Mouse (Mus musculus) adrenal gland, postnatal 14 days (tissue): ENCODE measurements around the gene C1qtnf1. TPM values are rescaled to one million over a fixed set of nuclear protein-coding genes. Genes with fewer than 3 reads are reported as not detected.

Experiments
- DNase-seq: peaks from one replicate; pipeline ENCODE4 v3.0.0; 2021; ENCODE audit warnings: mixed read lengths
- total RNA-seq: library from RNA; stranded (reverse); gene quantifications from 2 replicates; pipeline ENCODE4 v1.2.3, GENCODE M21; 2021

C1qtnf1 gene
- total RNA-seq, 1 experiment from 2014 or later, result 23.7 TPM

DNA sequence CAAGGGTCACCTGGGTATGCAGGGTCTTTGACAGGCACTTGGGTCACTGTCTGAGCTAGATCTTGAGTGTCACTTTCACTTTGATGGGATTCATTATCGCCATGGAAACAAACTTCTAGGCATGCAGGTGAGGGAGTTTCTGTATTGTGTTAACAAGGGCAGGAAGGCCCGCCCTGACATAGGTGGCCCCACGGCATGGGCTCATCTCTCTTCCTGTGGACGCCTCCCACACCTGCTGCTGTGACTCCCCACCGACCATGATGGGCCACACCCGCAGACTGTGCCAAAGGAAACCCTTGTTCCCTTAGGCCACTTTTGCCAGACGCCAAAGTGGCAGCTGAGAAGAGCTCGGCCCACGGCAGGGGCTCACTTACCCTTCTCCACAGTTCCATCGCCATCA lies 17.5 kb upstream of the C1qtnf1 start:
- DNase-seq, result no peak

DNA sequence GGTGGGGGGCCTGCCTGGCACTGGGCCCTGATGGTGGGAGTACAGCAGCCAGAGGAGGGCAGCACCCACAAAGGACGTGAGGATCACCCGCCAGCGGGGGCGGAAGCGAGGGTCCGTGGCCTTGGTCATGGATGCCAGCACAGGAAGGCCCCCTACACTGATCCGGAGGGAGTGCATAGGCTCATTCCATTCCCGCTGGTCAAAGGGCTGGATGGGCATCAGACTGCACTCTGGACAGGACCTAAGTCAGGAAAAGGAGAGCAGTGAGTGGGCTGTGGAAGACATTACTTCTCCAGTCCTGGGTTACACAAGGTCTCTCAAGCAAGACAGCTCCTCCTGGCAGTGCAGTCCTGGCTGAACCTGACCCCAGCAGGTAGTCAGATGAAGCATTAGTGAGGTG lies 16.7 kb upstream of the C1qtnf1 start:
- no peak for DNase-seq

DNA sequence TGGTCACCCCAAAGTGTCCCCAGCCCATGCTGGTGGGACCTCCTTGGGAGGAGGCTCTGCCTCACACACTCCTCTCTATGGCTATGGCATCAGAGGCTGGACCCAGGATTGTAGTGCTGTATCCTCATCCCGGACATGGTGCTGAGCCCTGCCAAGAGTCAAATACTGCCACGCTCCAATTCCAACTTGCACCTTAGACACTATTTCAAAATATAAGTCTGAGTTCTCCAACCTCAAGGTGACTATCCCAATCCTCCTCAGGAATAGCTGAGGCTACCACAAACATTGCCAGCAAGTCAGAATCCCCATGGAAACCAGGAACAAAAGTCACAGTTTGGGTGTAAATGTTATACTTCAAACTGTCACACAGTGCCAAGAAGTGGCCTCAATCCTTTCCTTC lies 15.4 kb upstream of the C1qtnf1 start:
- no peak for DNase-seq

DNA sequence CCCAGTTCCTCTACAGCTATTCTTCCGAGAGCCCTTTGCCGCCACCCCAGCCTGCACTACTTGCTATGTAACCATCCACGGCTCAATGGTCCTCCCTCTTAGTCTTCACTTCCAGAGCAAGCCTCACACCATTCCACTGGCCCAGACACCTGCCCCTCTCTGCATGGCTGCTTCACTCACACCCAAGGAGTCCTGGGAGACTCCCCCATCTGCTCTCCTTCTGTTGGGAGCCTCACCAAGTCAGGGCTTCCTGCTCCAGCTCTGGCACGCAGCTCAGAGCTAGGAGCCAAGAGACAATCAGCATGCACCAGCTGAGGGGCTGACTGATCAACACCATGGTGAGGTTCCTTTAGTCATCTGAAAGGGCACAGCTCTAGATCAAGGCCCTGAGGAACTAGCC lies 14.9 kb upstream of the C1qtnf1 start:
- DNase-seq, result no peak

DNA sequence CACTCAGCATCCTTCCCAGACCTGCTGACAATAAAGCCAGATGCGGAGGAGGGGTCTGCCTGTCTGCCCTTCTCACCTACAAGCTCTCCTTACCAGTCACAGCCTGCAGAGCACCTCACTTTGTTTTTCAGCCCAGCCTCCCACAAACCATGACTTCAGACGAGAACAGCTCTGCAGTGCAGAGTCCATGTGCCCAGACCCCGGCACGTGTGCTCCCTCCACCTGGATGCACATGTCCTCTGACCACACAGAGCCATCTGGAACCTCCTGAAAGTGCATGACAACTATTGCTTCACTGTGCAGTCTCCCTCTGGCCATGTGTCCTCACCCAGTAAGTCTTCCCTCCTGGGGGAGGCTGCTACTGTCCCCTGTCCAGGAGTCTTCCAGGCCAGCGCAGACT lies 13.7 kb upstream of the C1qtnf1 start:
- no peak for DNase-seq

DNA sequence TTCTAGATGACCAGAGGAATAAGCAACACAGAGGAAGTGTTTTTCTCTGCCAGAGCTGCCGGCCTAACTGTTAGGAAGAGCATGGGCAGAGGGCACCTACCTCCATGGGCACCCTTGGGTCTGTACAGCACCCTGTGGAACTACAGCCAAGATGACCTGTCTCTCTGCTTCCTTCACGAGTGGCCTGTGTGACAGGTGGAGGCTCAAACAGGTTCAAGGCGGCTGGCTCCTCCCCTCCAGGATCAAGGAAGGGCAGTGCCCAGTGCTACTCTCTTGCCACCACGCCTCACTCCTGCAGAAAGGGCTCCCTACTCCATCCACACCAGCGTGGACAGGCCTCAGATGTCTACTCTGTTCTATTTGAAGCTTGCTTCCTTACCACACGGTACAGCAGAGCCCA lies 12.4 kb upstream of the C1qtnf1 start:
- no peak for DNase-seq

DNA sequence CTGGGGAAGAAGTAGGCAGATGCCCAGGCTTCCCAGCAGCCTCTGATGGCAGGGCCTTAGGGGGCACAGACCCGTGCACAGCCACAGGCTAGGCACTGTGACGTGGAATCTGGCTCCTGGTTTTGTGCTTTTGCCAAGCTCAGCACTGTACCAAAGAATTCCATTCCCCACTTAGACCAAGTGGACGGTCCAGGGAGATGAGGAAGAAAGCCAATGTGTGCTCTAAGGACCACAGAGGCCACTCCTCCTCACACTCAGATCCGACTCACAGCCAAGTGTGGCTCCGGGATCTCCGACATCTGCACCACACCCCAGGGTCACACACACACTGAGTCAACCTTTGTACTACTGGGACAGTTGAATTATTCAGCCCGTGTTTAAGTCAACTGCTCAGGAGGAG lies 12.0 kb upstream of the C1qtnf1 start:
- DNase-seq, result peak; percentile 32

DNA sequence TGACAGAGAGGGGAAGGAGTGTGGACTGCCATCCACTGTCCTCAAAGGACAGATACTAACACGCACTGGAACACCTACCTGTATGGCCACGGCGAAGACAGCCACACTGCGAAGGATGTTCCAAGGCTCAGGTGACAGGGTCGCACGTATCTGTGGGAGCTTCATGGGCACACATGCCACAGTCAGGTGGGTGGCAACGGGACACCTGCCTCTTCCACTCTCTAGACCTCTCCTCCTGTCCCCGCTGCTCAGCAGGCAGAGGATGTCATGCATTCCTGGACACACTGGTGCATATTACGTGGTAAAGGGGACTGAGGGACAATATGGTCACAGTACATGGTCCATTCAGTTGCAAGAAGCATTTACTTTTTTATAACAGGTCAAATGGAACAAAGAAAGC lies 10.5 kb upstream of the C1qtnf1 start:
- no peak for DNase-seq

DNA sequence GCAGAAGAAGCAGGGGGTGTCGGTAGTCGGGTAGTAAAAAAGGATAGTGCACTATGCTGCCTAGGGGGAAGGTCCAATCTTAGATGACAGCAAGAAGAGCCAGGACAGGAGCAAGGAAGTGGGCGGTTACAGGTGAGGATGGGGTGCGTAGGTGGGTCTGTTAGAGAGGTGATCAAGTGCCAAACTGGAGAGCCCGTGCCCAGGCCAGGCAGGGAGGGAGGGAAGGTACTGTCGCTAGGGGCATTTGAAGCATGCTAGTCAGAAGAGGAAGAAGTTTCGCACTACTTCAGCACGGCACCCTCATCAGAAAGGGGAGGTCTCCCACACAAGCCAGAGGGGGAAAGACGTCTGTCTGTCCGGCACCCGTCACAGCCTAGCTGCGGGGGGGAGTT lies 9.6 kb upstream of the C1qtnf1 start:
- no peak for DNase-seq

DNA sequence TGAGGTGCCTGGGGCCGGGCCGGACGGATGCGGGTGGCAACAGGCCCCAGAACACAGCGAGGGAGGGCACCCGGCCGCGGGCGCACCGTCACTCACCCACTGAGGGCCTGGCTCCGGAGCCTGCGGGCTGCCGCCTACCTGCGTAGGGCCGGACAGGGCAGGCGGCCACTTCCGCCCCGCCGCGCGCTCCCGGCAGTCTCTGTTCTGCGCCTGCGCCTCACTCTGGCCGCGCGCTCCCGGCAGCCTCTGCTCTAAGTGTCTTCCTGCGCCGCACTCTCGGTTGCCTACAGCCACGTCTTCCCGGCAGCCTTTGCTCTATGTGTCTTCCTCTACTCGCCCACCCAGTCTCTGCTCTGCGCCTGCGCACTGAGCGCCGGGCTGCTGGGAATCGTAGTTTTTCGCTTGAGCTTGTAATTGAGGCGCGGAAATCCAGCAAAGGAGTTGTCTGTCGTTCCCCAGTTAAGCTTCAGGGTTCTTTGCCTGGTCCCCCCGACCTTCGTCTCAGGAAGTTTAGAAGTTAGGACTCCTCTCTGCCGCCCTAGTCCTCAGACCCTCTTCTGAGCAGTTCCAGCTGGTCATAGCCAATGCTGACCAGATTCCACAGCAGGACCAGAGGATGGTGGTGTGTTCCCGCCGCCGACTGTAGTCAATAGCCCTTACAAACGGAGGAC lies 9.0 kb upstream of the C1qtnf1 start, which contains the start of gene Cant1:
Gene Cant1 (minus strand): TSS at position 253 of the 671 bp plus-strand sequence.
- peak; percentile 98 for DNase-seq

DNA sequence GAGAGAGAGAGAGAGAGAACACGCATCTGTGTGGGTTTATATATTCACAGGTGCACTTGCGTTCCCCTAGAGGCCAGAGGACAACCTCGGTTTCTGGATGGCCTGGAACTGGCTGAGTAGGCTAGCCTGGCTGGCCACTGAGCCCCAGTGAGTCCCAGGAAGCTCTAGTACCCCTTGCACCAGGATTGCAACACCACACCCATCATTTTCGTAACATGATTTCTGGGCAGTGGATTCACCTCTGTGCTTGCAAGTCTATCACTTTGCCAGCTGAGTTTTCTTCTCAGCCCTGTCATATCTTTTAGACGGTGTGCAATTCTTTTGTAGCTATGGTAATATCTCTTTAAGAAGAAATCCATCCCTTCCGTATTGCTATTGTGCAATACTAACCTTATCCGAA lies 7.7 kb upstream of the C1qtnf1 start:
- no peak for DNase-seq

DNA sequence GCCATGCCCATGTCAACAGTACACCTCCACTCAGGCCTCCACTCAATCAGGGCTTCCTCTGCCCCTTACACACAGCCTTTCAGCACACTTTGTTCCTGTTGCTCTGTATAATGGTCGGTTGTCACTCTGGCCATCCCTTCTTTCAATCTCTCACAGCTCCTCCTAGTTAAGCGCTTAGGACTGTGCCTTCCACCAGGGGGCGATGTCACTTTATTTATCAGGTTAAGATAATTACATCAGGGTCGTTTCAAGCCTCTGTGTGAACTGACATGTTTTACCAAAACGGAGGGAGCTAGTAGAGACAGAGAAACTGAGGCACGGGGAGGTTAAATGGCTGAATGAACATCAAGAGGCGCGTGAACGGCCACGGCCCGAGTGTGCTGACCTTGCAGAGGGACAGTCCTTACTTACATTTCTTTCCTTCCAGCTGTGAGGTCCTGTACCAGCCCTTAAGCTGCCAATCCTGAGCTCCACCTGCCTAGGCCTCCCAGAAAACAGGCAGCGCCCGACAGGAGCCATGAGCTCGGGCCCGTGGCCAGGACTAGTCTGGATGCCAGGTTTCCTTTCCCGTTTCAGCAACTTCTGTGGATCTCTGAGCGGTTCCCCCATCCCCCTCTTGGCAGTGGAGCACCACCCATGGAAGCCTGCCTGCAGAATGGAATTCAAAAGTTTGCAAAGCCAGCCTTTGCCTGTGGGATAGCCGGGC lies 4.6 kb upstream of the C1qtnf1 start:
- peak; percentile 90 for DNase-seq

DNA sequence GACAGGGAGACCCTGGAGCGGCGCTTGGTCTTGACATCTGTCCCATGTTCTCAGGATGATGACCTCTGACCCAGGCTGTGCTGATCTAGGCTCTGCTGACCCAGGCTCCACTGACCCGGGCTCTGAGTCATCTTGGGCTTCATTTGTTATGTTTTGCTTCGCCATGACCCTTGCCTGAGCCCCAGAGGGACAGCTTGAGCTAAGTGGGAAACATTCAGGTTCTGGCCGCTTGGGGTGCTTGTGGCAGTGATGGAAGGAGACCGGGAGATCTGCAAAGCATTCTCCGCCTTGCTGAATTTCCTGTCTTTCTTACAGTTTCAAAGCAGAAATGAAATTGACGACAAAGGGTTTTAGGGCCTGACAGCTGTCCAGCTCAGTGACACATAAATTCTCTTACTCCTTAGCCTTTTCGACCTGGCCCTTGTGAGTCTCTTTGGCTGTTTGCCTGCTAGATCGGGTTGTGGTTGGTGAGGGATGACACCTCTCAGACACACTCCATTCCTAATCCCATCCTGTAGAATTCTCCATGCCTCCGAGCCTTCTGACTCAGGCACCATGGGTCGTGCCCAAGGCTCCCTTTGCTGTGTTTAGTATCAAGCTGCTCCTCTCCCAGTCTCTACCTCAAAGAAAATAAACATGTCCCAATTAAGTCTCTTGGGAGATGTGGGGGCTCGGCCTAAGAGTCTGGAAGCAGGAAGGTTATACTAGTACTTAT lies 3.2 kb upstream of the C1qtnf1 start:
- peak; percentile 50 for DNase-seq

DNA sequence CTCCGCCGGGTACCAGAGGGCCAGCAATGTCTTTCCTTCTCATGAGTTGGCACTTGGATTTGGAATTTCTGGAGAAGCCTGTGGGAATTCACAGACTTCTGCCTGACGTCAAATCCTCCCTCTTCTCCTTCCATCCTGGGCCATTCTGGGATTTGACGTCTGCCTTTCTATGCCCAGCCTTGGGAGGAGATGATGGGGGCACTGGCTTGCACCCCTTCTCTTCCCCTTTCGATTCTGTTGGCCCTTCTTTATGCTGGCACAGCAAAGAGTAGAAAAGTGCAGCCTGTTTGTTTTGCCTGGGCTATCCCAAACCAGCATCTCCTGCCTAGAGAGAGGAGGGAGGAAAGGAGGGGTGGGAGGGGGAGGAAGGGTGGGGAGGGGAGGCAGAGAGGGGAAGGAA lies 1.2 kb upstream of the C1qtnf1 start:
- DNase-seq, result no peak

DNA sequence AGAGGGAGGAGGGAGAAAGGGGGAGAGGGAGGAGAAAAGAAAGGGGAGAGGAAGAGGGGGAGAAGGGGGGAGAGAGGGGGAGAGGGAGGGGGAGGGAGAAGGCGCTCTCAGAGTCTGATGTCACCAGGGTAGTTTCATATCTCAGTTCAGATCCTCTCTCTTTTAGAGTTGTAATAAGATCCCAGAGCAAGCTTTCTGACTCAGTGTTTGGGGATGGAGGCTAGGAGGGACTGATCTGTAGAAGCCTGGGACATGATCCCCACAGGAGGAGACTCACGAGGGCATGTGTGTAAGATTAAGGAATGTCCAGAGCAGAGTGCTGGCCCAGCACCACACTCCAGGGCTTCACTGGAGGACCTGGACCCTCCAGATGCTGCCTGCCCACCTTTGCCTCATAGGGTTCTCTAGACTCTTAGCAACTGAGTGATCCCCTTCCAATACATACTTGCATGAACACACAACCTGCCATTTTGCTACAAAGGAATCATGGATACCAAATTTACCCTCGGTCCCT lies 680 bp upstream of the C1qtnf1 start:
- DNase-seq, result no peak

DNA sequence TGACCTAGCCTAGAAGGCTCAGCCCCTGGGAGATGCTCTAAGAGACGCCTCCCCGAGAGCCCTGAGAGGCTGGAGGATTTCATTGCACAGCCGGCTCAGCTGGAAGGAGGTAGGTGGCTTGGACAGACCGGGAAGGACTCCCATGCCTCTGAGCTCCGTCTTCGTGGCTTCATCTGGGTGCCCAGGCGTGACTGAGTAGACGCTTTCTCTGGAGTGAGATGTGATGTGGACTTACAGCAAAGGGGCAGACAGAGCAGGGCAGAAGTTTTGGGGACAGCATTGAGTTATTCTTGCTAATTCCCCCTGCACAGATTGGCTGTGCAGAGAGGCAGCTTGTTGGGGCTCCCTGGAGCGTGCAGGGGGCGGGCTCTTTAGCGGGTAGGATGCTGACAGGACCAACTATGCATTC lies 461 bp downstream of the C1qtnf1 start:
- peak; percentile 26 for DNase-seq

DNA sequence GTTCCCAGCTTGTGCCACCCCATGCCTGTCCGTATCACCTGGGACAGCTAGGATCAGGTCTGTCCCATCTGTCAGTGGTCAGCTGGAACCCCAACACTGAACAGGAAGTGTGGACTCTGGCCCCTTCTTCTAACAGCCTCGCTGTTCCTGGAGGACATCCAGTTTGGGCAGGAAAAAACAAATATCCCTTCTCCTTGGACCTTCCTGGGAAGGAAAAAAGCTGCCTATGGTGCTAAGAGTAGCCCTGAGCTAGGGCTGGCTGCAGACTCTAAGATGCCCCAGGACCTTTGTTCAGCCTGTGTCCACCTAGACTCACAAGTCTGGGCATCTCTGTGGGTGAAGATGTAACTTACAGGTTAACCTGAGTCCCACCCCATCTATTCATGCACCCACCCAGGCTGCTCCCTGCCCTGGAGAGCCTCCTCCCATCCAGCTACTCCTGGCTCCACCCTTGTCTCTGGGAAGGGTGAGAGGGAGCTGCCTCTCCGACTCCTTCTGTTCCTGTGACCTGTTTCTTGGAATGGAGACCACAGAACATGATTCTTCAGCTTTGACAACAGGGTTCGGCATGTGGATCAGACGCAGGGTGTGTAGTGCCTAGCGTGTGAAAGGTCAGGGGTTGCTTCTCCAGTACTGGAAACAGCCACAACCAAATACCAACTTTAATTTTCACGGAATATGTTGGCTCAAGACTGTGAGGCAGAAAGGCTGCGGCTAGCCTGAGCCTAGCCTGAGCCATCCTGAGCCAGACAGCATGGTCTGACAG lies 1.1 kb downstream of the C1qtnf1 start:
- DNase-seq, result peak; percentile 33

DNA sequence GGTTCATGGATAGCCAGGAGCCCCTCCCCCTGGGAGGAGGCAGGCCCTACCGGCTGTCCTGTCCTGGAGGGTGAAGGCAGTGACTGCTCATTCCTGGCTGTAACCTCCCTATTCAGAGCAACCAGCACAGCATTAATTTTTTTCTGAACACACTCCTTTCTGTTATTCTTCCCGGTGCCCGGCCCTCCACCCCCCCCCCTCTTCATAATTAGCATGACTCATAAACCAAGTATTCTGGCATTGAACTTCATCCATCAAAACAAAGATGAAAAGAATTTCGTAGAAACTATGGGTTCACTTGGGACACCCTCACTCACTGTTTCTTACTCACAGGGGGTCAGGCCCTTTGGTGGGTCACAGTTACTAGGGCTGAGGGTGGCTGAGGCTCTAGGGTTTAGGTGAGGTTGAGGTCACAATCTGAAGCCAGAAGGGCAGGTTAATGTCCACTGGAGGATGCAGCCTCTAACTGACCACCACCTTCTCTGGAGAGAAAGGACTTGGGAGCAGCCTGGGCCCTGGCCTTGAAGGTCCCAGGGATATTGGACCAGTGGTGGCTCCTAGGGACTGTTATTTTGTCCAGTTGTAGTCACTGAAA lies 2.4 kb downstream of the C1qtnf1 start:
- peak; percentile 39 for DNase-seq

DNA sequence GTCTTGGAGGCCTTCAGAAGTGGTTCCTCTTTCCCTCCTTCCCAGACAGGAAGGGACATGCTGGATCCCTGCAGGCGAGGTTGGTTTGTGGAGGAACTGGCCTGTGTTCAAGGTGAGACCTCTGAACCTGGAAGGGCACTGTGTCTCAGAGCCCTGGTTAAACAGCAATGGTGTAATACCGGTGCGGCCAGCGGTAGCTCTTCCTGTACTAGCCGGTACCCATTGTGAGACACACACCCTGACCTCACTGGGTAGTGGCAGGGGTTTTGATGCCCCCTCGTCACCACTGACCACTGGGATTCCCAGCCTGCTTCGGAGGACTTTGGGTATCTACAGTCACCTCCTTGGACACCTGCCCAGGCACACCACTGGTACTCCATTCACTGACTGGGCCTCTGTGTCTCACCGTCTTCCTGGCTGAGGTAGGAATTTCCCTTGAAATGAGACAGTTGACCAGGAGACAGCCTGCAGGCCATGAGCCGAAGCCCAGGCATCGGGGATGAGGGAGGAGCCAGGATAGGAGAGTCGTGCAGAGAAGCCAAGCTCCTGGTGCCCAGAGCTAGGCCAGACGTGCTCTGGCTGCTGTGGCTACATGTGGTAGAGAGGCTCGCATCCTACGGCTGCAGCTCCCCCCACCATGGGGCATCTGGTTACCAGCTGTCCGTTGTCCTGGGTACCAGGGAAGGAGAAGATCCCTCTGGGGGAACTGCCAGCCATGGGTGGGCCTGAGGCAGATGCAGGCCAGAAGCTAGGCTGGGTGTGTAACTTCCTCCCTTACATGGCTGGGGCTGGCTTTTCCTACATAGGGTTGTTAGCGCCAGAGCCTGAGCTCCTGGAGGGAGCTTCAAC lies 3.3 kb downstream of the C1qtnf1 start:
- peak; percentile 31 for DNase-seq

DNA sequence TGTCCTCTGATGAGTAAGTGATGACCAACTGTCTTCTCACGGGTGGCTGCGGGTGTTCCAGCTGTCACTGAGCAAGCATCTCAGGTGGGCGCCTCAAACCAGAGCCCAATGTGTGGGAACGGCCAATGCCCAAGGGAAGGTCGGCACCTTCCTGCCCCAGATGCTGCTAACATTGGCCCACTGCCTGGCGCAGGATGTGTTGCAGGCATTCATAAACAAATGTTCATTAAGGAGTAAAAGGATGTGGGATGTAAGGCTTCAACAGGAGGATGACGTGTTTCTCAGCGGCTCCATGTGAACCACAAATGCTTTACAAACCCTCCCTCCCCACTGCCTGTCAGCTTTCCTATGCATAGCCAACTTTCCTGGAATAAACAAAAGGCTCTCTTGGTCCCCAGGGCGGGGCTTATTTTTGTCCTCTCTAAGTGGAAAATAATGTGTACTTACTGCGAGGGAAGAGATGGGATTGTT lies 5.4 kb downstream of the C1qtnf1 start:
- no peak for DNase-seq

DNA sequence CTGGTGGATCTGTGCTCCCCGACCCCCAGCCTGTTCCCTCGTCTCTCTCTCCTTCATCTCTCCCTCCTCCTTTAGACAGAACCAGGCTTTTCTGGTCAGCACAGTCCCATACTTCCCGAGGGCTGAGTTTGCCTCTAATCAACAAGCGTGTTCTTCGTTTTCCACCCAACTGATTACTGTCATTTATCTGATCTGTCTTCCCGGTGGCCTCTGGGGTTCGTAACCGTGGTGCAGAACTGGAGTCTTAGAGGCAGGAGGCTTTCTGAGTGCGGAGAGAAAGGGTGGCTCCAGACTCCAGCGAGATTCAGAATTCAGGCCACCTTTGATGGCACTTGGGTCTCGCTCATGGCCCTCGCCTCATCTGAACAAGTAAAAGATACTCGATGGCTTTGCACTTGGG lies 6.1 kb downstream of the C1qtnf1 start:
- no peak for DNase-seq
